Mouse (Mus musculus) ES-CJ7 (cell line): ENCODE data around the gene Slc2a12.
A peak's percentile ranks its signal among the peaks of the same experiment; 100 is the strongest.

Source experiments
- DNase-seq: peaks from one replicate; pipeline ENCODE4 v3.0.0; 2011; ENCODE audit warnings: low read depth, low spot score

The Slc2a12 gene

DNA sequence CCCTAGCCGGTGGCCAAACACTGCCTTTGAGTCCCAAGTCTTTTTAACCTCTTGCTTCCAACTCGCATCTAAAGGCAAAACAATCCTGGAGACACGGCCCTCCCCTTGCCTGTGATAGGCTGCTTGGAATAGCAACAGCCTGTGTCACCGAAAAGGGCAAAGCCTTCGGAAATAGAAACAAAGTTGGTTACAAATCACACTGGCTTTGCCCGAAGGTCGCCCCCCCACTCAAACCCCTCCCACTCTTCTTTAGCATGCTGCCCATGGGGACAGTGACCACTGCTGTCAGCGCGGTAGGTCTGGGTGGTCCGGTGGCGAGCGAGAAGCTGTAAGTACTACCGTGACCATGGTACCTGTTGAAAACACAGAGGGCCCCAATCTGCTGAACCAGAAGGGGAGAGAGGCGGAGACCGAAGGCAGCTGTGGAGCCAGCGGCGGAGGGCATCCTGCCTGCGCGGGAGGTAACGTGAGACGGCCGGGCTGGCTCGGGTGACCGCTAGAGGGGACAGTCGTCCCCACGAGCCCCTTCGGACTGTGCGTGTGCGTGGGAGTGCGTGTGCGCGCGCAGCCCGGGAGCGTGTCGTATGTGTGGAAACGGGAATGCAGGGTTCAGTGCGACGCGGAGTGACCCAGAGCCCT lies at the start of gene Slc2a12:
TSS of gene Slc2a12 (plus strand) at position 159 of the 639 bp plus-strand sequence.
- DNase-seq, result peak; percentile 62

DNA sequence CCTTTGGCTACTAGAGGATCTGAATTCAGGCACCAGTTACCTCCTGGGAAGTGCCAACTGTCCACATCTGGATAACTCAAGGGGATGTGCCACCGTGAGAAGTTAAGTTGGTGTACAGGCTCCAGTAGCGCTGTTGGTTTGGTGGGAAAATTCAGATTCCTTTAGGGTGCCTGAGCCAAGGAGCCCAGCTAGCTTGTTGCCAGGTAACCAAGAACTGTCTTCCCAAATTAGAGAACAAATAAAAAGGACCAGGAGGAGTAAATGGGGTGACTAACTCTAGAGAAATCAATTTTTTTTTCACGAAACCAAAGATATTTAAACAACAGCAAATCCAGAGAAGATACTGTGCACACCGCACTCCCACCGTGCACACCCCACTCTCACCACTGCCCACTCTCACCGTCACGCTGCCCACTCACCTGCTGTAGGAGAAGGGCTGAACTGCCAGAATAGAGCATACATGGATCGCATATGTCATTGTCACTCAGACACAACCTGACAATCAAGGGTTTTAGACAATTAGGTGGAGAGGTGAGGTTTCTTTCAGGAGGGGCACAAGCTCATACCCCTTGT lies 45.8 kb upstream of the Slc2a12 start:
- no peak for DNase-seq

DNA sequence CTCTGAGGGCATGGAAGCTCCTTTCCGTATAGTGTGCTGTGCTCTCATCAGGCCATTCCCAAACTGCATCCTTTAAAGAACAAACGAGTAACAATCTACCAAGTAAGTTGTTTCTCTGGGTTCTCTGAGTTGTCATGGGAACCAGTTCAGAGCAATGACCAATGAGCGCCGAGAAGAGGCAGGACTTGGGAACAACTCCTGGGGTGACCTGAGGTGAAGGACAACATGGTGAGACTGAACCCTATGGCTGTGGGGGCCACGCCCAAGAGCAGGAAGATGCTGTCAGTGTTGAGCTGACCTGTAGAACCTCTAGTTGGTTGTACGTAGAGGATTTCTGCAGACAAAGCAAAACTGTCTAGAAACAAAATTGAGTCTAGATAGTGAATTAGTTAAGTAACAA lies 43.8 kb upstream of the Slc2a12 start:
- DNase-seq, result peak; percentile 40

DNA sequence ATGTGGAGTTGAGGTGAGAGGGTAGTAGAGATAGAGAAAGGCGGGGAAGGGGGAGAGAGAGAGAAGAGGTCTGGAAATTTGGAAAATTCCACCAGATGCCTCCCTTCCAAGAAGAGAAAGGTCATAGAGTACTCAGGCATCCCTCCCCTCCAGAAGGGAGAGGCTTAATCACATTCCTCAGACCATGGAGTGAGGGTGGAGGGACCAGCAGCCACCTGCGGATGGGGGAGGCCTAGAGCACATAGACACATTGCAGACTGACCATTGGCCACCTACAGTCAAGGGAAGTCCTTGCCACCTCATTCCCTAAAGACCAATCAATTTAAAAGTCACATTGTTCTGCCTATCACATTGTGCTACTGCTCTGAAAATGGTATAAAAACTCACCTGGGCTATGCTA lies 40.0 kb upstream of the Slc2a12 start:
- peak; percentile 21 for DNase-seq

DNA sequence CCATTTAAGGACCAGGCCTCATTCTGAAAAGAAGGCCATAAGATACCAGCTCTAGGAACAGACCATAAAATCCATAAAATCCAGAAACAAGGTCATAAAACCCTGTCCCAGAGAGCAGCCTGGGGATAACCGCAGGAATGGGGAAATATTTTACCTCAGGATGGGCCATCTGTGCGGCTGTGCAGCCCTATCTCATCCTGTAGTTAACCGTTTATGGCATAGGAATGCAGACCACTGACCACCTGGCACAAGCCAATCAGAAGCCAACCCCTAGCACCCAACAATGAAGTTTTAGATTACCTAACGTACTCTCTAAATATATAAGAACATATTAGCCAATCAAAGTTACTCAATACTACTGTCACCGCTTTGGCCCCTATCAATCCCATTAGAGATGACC lies 36.5 kb upstream of the Slc2a12 start:
- no peak for DNase-seq

DNA sequence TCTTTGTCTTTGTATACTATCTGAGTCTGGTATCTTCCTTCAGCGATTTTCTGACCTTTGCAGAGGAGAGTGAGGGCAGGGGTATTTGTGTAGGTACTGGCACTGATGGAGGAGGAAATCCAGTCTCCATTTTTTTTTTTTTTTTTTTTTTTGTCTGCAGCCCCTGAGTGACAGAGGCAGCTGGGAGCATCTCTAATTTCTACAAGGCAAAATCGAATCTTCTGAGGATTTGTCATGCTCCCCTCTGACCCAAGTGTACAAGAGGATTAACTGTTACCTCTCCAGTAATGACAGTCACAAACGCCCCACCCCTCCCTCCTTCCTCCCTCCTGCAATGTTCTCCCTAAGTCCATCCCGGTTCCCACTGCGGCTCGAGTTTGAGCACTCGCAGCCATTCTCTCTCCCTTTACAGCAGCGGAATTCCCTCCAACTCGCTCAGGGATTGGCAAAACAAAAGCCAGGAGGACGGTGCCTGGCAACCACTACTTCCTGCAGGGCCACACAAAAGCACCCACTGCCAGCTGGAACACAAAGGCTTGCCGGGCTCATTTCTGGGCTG lies 35.9 kb upstream of the Slc2a12 start:
- peak; percentile 75 for DNase-seq

DNA sequence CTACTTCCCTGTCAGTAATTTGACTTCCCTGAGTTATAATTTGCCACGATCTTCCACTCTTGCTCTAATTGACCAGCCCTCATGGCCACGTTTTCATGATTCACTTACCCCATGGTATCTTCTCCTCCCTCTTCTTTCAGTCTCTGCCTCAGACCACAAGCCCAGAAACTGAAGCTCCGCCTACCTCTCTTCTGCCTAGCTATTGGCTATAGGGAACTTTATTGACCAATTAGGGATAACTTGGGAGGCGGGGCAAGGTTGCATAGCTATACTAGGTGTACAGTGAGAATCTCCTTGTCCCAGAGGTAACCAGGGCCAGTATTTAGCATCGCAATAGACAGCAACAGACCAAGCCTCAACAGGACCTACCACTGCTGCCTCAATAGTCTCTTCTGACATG lies 31.5 kb upstream of the Slc2a12 start:
- no peak for DNase-seq

DNA sequence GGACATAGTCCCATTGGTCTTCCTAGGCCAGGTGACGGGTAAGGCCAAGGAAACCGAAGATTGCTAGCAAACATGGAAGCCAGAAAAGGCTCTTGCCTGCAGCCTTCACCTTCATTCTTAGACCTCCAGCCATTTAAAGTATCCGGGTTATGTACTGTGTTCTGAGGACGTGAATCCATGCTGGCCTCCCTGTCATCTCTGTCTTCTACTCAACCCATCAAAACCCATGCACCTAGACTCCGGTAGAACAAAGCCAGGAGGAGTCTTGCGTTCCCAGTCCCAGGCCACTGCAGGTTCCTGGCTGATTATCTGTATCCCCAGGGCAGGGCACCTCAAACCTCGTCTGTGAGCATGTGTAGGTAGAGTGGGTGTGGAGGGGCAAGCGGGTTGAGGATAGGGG lies 30.3 kb upstream of the Slc2a12 start:
- DNase-seq, result no peak

DNA sequence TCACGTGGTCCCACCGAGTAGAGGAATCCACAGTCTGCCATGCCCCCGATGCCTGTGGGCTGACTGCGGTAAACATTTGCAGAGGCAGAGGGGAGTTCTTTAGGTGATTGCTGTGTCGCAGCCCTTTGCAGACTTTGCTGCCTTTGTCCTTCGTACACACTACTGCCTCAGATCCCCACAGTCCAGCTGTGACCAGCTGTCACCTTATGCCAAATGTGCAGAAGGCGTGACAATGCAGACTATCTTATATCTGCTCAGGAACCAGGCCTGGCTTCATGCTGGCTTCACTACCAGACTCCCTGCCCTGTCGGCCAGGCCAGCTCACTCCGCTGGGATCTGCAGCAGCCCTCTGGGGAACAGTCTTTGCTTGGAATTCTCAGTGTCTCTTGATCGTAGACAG lies 29.5 kb upstream of the Slc2a12 start:
- DNase-seq, result no peak

DNA sequence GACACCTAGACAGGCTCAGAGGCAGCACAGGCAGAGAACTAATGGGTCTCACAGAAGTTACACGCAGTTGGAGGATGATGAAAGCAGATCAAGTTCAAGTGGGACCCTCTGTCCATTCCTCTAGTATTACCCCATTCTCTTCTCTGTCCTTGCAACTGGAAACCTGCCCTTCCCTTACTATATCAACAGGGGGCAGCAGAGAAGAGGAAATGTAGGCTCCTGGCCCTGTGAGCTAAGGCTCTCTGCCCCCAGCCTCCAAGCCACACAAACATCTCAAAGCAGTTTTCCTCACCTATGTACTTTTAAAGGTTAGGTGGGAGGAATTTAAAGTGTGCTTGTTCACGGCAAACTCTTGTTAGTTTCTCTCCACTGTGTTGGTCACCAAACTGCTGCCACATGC lies 26.0 kb upstream of the Slc2a12 start:
- peak; percentile 33 for DNase-seq

DNA sequence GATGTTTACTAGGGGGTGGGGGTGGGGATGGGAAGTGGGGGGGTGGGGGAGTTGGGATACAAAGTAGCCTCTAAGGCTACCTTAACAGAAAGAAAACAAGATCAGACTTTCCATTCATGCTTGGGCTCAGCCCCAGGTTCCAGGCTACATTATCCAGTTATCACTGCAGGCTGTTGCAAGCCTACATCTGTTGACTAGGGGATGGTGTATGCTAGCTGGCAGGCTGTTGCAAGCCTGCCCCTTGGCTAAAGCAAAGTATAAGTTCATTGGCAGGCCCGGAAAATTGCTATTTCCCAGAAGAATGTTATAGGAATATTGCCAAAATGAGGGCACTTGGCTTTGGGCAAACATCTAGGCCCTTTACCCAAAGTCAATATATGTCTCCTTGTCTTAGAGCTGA lies 16.0 kb upstream of the Slc2a12 start:
- DNase-seq, result no peak

DNA sequence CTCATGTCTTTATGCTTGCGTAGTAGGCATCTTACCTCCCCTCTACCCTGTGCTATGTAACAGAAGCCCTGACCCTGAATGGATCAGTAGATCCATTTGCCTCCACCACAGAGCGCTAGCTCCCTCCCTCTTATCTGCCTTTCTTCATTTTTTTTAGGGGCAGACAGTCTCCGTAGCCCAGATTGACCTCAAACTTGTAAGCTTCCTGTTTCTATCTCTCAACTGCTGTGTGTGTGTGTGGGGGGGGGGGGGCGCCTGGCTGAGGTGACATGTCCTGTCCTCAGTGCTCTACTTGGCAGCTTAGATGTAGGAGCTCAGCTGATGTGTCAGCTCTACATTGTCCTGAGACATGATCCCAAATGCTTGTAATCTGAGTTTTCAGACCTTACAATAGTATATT lies 13.7 kb upstream of the Slc2a12 start:
- no peak for DNase-seq

DNA sequence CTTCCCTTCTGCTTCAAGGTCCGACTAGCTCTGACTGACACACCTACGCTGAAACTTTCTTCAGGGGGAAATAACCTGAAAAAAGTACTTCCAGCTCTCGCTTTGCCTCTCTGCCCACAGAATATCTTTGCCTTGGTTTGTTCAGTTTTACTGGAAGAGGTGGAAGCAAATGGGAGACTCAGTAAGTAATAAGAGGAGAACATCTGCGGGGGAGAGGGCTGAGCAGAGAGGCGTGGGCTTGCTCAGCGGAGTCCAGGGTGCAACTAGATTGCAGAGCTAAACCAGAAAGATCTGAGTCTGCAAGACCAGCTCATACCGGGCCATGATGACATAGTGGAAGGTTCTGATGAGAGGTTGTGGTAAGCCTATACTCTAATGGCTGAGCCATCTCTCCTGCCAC lies 13.3 kb upstream of the Slc2a12 start:
- DNase-seq, result no peak

DNA sequence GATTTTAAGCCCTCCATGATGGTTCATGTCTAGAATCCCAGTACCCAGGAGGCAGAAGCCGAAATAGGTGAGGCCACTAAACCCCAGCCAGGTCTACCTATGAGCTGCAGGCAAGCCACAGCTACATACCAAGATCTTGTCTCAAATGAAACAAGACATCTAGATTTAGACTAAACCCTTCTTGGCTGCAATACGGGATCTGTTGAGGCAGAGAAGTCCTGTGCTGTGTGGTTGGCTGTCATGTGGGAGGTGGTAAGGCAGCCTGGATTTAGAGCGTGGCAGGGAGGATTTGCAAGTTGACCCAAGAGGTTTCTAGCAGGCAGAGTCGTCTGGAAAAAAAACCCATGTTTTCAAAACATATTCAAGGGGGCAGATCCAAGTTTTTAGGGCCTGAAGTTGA lies 12.9 kb upstream of the Slc2a12 start:
- no peak for DNase-seq

DNA sequence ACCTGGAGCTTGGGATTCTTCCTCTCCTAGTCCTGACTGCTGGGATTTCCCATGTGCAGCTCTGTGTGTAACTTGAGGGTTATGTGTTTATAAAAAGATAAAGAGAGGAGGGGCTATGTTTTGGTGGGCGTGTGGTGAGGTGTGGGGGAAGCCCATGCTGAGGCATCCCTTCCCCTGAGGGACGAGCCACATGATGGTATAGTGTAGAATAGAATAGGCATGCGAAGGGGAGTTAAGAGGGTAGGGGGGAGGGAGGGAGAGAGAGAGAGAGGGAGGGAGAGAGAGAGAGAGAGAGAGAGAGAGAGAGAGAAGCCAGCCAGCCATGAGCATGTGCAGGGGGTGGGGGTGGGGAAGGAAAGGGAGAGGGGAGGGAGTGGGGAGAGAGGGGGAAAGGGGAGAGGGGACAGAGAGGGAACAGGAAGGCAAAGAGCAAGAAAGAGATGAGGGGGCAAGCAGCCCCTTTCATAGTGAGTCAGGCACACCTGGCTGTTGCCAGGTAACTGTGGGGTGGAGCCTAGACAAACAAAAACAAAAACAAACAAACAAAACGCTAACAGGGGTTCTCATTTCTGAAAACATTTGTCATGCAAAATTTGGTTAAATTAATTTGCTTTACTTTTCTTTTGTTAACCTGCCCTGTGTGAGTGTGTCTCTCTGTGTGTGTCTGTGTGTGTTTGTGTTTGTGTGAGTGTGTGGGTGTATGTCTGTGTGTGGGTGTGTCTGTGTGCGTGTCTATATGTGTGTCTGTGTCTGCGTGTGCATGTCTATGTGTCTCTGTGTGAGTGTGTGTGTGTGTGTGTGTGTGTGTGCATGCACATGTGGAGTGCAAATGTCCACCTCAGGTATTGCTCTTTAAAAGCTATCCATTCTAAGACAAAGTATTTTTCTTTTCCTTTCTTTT lies 11.2 kb upstream of the Slc2a12 start:
- DNase-seq, result no peak

DNA sequence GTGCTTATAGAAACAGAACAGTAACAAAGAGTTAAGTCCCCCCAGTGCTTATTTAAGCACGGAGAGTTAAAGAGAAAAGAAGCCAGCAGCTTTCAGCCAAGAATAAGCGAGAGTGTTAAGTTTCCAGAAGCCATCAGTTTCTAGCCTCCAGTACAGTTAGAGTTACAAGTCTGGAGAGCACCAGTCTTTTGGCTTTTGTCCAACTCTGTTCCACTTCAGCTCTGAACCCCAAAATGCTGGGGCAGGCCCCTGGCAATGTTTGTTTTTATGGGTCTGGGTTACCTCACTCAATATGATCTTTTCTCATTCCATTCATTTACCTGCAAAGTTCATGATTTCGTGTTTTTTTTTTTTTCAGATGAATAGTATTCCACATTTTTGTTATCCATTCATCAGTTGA lies 7.6 kb upstream of the Slc2a12 start:
- DNase-seq, result no peak

DNA sequence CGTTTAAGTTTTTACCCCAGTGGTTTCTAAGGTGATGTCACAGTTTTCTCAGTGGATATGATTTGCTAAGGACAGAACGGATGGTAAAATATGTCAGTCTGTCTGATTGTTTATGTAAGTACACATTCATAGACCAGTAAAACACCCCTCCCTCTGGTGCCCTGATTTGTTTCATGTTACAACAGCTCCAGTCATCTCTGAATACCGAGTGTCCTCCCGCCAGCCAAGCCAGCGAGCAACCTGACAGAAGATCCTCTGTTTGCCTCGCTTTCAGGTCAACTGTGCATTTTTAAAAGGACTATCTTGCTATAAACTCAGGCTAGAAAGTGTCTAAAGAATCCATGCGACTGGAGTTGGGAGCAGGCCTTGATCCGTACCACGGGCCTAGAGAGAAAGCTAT lies 640 bp upstream of the Slc2a12 start:
- DNase-seq, result no peak

DNA sequence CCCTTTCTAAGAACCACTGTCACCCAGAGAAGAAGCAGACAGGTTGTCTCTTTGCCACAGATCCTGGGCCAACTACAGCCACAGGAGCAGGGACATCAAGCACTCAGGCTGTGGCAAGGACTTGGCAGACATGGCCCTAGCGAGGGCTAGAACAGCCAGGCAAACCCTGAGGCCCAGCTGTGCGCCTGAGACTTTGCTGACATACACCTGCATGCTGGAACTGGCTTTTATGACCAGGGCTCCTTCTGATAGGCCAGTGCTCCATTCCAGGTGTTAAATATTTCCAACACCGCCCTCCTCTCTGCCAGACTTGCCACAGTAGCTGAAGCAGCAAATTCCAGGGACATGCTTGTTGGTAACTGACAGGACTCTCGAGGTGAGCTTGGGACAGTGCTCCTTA lies 3.9 kb downstream of the Slc2a12 start:
- DNase-seq, result no peak

DNA sequence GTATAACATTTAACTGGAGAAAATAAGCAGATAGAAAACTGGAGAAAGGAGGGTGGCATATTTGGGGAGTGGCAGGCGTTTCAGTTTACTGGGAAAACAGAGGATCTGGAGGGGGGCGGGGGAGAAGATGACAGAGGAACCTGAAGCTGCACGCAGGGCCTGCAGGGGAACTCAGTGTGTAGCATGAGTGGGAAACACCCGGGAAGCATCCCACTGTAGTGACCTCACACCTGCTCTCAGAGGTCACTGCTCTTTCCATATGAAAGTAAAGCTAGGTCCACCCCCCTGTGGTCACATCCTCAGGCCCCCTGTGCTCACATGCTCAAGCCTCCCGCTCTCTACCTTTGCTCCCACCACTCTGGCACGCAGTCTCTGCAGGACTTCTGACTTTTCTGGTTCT lies 9.0 kb downstream of the Slc2a12 start:
- no peak for DNase-seq

DNA sequence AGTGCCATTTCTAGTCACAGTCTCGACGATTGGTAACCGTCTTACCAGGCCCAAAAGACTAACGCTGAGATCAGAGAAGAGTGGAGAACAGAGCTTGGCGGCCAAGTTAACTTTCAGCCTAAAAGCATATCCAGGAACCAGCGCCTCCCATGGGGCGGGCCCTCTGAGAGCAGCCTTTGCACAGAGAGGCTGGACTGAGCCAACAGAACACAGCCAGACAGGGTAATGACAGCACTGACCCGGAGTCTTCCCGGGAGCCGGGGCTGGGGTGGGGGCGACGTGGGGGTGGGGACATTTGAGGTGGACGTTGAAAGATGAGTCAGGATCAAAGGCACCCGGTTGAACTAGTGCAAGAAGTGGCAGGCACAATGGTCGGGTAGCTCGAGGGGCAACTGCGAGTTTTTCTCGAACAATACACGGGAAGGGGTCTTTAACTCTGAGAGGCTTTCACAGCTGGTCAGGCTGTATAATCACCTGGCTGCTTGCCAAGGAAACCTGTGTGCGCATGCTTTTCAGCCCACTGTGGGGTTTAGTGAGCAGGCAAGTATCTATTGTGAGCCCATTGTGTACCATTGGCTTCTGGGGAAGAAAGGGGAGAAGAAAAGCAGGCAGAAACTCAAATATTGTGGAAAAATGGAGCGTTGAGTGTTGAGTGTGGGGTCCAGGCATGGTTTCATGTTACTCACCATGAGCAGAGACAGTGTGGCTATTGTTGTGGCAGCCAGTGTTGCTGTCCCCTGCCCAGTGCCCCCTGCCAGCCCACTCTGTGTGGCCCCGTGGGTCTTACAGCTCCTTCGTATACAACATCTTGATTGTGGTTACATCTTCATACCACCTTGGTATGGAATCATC lies 13.9 kb downstream of the Slc2a12 start:
- no peak for DNase-seq

DNA sequence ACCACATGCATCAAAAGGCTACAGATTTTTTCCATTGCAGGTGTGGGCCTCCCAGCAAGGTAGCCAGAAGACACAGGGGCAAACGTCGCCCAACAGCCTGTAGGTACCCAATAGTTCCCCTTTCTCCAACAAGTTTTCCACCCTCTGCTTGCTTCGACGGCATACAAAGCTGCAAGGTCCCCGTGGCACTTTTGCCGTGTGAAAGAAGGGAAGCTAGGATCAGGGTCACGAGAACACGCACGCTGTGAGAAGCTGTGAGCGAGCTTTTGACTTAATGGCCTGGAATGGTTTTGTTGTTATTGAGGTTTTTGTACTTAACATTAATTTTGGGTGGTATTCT lies 14.5 kb downstream of the Slc2a12 start:
- no peak for DNase-seq
